Mouse (Mus musculus) B cell, adult 2 months (primary cell): ENCODE results near the gene Eln.

Experiments used
- DNase-seq, 2 experiments: peaks; one replicate each; pipeline ENCODE4 v3.0.0; 2022

The Eln gene

DNA sequence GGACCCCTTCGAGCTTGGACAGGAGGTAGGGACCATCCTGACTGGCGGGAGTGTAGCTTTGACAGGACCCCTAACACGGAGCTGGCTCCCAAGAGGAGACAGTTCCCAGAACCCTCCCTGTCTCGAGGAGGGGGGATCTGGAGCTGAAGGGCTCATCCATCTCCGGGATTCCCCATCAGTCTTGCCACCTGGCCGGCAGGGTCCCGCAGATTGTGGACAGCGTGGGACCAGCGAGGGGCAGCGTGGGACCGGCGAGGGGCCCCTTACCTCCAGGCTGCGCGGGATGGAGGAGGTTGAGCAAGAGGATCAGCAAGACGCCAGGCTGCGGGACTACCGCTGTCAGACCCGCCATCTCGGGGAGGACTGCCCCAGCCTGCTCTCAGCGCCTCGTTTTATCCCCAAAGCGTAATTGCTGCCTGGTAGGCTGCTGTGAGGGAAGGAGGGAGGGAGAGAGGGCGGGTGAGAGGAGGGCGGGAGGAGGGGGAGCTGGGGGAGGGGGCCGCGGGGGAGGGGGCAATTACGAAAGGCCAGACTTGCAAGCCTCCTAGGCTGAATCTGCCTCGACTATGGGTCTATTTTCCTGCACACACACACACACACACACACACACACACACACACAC lies at the start of gene Eln:
TSS of gene Eln (minus strand) at position 434 of the 622 bp plus-strand sequence.
- no peak for DNase-seq

DNA sequence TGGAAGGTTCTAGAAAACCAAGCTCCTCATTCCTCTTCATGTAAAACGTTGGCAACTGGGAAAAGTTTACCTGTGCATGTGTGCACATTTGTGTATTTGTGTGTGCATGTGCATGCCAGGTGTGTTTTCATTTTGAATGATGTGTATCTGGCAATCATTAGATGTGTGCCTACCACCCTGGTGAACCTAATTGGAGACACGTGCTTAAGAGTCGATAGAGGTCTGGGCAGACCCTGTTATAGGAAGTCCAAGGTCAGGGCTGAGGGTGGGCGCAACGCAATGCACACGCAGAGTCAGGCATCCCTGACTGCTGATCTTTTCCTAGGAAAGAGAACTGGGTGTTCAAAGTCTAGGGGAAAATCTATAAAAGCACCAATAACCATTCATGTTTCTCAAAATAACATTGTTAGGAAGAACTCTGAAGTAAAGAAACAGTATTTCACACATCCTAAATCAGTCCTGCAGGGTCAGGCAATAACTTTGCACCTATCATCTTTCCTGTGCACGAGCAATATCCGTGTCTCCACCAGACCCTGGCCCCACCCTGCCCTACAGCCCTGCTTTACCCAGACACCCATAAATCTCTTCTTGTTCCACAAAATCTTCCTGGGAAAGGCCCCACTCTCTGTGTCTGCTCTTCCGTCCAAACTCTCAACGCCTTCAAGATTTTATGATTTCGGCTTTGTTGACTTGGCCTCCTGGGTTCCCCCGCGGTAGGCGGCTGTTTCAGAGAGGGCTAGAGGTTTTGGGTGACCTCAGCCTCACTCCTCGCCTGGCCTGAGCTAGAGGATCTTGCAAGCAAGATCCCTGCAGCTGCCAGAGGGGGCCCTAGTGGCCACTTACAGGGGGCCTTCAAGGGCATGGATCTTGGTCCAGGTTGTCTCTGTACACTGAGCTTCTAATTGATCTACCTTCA lies 43.2 kb upstream of the Eln start:
- no peak for DNase-seq

DNA sequence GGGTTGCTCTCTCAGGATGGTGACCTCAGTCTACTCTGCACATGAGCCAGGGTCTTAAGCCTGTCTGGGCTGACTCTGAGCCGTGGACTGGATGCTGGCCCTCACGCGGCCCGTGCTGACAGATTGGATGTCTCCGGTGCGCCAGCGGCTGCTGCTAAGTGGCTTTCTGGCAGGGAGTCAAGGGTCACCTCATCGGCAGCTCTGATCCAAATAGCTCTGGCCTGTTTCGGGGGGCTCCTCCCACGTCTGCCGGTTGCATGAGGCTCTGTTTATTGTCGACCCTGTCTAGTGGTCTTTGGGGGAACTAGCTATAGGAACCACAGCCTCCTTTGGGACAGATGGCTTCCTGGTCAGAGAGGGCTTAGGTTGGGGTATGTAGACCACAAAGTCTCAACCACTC lies 41.1 kb upstream of the Eln start:
- DNase-seq, result no peak

DNA sequence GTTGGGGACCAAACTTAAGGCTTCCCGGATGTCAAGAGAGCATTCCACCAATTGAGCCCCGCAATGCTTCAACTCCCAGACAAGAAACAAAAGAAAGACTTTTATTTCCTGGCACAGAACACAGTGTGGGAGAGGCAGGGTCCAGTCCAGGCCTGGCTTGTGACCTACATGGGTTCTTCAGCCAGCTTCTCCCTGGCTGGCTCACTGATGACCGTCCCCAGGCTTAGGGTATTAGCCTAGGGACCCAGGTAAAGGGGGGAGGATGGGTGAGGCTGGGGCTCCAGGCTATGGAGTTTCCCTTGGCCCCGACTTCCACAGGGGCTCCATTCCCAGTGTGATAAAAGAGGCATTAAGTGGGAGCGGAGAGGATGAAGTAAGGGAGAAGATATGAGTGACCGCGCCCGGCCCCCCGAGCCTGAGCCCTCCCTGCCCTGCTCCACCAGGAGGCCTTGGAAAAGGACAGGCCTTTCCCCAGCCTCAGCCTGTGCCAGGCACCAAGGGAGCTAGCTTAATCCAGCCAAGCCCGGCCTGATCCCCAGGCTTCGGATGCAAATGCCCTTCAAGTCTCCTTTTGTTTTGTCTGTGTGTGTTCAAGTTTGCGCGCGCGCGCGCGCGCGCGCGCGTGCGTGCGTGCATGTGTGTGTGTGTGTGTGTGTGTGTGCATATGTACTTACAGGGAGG lies 38.7 kb upstream of the Eln start:
- no peak for DNase-seq

DNA sequence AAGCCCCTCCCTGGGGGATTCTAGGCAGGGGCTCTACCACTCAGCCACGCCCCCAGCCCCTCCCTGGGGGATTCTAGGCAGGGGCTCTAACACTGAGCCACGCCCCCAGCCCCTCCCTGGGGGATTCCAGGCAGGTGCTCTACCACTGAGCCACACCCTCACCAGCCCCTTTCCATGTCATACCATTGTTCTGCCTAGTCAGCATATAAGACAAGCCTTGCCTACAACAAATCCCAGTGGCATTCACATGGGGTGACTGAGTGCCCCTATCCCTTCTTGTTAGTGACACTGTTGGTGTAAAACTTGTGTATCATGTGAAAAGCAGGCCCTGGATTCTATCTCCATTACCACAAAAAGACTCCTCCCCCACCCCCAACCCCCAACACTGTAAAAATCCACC lies 36.7 kb upstream of the Eln start:
- DNase-seq, result no peak

DNA sequence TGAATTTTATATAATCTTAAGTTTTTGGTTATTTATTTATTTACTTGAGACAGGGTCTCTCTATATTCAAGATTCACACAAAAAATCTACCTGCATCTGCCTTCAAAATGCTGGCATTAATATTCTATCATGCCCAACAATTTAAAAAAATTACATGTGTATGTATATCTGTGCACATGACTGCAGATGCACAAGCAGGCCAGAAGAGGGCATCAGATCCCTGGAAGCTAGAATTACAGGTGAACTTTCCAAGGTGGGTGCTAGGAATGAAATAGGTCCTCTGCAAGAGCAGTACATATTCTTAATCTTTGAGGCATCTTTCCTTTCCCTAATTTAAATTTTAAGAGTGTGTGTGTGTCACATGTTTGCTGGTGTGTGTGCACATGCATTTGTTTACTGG lies 33.8 kb upstream of the Eln start:
- no peak for DNase-seq

DNA sequence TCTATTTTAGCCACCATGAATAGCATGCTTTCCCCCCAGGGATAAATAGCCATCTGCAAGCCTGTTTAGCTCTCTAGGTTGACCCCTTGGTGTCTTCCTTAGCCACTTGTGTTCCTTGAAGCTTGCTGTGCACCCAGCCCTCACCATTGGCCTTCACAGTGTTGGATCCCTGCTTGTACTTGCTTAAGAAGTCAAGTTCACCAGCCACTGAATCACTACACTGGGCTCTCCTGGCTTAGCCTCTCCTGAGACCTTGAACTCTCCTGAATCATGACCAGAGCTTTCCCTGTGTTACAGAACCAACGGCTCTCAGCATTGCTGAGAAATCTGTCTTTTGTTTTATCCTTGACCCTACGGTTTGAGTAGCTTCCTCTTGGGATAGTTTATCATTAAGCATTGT lies 33.0 kb upstream of the Eln start:
- DNase-seq, result no peak

DNA sequence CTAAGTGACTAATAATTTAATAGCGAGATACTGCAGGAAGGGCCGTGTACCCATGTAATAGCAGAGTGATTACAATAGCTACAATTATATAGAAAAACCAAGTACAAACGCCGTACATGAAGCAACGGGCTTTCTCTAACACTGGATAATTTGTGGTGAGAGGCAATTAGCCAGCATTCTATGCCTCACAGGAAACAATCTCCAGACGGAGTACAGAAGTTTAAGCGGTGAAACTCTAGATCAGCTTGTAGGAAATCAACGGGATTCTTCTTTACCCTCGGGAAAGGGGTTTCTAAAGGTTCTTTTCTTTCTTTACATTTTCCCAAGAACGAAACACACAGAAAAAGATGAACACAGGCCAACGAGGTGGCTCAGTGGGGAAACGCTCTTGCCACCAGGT lies 29.4 kb upstream of the Eln start:
- DNase-seq, result no peak

DNA sequence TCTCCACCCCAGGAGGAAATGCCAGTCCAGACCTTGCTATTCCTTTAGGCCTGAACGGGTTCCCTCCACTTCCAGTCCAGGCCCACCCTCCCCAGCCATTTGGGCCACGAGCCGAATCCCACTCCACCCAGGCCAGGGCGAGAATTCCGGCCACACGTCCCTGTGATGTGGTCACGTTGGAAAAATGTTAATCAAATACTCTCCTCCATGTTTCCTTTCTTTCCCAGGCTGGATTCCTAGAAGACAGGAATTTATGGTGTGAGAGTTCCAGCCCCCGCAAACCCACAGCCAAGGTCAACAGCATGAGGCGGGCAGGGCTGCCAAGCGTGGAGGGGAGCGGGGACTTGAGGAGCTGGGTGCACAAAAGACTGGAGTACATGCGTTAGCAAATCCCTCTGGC lies 25.4 kb upstream of the Eln start:
- DNase-seq, result no peak

DNA sequence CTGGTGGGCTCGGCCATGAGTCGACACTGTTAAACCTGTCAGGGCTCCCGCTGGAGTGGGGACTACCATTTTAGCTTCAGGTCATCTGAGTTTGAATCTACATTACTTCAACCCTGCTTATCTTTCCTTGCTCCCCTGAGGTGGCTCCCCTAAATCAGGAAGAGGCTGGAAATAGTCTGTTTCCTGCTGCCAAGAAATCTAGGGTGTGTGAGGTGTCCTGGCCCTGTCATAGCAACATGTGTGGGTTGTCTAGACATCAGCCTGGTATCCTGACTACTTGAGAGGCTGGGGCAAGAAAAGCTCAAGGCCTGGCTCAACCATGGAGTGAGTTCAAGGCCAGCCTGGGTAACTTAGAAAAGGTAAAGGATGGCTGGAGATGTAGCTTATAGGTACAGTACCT lies 24.6 kb upstream of the Eln start:
- DNase-seq, result no peak

DNA sequence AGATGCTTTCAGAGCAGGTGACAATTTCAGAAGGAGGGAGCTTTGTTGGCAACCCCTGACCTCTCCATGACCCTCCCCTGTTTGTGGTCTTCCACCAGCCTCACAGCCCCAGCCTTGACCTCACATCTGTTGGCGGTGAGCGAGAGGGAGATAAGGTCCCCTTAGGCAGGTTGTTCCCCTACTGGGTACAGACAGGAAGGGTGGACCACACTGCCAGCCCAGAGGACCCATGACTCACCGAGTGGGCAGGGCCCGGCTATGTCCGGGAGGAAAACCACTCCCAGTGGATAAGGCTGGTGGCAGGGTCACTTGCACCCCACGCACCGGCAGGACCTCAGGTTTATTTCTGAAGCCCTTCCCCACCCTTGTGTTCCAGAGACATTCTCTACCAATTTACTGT lies 22.1 kb upstream of the Eln start:
- no peak for DNase-seq

DNA sequence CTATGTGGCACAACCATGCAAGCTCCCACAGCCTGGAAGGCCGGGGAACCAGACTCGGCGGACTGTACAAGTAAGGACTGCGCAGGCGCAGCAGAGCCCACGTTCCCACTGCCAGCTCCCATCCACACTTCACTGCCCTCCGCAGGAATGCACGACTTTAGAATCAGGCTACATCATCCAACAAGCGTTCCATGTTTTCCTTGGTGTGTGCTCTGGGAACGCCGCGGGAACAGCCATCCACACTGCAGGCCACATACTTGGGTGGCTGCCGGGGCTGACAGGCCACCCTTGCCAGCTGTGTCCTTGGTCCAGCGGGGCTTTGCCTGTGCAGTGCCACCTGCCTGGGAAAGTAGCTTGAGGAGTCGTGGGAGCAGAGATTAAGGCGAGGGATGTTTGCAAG lies 18.3 kb upstream of the Eln start:
- DNase-seq, result no peak

DNA sequence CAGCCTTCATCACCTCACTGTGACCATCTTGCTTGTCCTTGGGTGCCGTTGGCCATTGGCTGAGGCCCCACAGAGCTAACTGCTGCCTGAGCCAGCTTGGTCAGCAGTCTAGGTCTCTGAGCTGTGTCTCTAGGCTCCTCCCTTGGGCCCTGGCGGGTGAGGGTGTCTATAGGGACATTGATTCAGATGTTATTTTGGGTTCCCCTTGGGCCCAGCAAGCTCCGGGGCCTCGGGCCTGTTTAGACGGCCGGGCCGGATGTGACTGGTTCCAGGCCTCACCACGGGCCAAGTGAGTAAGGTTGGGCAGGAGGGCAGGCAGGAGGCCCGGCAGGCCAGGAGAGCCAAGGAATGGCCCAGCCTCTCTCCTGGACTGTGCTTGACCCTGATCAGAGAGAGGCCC lies 16.2 kb upstream of the Eln start:
- DNase-seq, result no peak

DNA sequence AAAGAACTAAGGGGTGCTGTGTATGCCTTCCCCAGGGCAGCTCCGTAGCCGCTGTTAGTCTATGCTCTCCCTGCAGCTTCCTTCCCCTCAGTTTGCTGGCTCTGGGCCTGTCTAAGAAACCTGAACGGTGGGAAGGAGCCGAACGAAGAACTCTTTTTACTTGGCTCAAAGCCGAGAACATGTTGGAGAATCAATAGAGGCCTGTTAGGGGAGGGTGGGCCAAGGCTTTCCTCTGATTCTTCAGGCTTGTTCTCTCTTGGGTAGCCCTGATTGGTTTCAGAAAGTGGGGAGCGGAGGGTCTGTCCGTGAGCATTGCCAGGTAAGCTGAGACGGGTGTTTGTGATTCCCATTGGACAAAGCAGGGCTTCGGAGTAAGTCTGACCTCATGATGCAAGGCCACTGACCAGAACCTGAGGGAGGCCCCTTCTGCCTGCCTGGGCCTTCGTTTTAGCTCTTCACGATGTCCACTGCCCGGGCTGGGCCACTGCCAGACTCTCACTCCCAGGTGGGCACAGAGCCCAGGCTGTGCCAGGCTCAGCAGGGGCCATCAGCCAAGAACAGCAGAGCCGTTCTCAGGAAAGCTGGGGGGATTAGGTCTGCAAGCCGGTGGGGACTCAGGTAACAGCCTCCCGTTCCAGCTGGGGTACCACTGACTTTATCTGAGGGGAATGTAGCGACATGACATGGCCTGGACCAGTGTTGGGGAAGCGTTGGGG lies 14.4 kb upstream of the Eln start:
- no peak for DNase-seq

DNA sequence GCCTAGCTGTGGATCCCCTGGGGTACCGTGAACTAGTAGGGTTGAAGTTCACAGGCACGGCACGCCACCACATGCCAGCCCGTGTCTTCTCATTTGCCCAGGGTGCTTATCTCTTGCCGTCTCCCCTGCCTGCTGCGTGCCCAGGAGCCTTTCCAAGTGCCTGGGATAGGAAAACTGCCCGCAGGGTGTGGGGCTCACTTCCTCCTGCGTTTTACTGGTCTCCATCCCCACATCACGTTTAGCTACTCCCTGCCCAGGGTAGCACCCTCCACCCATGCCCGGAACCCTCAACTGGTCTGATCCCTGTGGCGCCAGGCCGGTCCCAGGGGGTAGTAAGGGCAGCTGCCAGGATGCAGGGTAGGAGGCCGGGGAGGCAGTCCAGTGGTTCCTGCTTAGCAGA lies 8.9 kb upstream of the Eln start:
- no peak for DNase-seq

DNA sequence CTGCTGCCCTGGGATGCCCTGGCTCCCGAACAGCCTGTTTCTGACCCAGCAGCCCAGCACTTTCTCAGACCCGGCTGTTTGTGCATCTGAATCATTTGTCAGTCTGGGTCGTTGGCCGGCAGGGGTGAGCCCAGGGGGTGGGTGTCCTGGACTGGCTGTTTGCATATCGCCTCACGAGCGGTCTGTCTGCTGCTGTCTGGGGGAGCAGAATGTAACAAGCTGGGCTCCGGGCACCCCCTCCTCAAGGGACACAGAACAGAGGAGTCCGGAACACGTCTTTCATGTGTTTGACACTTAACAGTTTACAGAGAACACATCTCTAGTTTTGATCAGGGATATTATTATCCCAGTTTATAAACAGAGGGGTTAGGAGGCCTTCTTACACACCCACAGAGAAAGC lies 7.0 kb upstream of the Eln start:
- no peak for DNase-seq

DNA sequence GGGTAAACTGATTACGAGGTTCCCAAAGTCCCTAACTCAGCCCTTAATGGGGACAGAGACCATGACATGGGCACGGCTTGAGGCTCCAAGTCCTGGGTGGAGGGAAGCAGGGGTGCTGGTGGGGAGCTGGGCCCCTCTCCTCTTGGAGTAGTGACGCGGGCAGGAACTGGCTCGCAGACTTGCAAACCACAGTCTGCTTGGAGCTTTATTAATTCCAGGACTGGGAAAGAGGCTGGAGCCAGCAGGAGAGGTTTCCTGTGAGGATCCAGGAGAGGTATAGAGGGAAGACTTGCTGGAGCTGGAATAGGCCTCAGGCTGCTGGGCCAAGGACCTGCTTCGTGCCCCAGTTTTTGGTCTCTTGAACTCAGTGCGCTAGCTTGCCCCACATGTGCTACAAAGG lies 3.3 kb upstream of the Eln start:
- DNase-seq, result no peak

DNA sequence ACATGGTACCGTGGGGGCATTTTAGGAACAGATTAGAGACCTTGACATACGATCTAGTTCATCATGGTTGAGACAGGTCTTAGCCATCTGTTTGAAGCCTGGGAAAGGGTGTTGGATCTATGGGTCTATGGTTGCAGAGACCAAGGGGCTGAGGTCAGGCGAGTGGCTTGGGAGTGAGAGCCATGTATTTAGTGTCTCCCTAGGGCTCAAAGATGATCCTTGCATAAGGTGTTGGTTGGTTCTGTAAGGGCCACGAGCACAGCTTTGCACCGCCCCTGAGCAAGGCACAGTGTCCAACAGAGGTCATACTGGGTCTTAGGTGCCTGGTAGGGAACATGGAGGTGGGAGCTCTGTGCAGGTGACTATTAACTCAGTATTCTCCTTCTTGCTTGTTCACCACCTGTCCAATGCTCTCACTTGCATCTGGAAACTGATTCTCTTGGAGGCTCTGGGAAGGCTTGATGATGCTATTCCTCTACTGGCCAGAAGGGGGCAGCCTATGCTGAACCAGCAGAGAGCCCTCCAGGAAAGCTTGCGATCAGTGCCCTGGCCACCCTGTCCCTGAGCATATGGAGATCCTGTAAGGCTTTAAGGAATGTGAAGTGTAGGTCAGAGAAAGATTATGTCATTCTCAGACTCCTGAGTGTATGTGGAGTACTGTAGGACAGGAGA lies 960 bp upstream of the Eln start:
- DNase-seq, result peak; percentile 55 to 57

DNA sequence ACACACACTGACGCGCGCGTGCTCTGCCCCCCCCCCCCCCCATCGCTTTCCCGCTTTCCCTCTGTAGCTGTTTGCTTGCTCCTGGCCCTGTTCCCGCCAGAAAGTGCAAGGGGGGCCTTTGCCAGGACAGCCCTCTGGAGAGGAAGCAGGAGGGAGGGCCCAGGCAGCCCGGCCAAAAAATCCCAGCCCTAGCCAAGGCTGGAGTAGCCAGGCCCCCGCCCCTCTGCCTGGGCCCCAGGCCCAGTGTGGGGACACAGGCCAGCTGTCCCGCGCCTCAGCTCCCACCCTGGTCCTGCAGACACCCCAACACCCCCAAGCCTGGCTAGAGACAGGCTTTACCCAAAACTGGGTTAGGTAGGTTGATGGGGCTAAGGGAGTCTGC lies 380 bp upstream of the Eln start:
- DNase-seq, result no peak

DNA sequence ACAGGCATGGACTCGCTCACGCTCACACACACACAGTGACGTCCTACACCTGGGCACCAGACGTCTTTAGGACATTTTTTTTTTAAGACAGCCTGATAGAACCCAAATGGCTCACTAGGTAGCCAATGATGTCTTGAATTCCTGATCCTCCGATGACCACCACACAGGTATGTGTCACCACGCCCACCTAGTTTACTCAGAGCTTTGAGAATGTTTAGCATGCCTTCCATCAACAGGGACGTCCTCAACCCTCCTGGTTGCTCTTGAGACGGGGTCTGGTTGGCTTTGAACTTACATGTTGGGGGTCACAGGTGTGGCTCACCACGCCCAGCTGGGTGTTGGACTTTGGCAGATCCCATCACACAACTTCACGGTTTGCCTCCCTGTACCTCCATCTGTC lies 922 bp downstream of the Eln start:
- DNase-seq, result no peak

DNA sequence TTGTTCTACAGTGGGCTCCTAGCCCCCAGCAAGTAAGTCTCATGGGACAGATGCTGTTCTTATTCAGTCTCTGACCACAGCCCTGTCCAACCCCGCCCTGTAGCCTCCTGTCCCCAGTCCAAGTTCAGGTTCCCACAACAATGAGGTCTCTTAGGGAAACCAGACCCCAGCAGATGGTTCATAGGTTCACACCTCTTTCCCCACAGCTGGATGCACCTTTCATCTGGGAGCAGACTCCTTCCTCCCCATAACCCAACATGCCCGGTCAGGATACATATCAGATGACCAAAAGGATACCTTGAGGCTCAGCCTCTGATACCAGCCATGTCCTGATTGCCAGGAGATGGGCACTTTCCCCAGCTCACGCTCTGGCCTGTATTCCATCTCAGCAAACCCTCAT lies 1.3 kb downstream of the Eln start:
- DNase-seq, result no peak

DNA sequence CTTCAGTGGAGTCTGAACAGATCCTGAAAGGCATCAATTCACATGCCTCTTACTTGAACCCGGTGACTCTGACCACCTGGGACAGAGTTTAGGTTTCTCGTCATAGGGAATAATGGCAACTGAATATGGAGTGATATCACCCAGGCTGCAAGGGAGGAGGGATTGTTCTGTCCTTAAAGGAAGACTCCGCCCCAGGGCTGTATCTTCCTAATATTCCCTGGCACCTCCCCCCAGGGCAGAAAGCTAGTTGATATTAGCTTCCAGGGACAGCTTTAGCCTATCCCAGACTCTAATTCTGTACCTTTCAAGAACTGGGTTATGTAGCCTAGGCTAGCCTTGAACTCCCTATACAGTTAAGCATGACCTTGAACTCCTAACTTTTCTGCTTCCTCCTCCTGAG lies 2.1 kb downstream of the Eln start:
- DNase-seq, result no peak

DNA sequence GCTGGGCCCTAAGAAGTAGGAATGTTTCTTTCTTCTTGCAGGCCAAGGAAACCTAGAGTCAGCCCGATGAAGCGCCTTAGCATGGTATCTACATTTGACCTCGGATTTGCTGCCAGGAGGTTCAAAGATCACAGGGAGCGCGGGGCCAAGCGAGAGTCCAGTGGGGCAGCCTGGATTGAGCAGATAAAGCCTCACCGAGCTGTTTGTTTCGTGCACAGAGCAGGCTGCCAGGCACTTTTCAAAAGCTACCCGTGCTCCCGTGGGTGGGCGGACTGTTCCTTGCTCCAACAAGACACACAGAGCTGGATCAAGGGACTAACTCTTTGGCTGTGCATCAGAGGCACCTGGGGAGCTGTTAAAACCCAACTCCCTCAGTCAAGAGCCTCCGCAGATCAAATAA lies 3.1 kb downstream of the Eln start:
- no peak for DNase-seq
